Mouse (Mus musculus) heart, postnatal 0 days (tissue): ENCODE data around the gene Schip1. TPM values are rescaled to one million over a fixed set of nuclear protein-coding genes. Genes with fewer than 3 reads are reported as not detected.

Experiments
- ATAC-seq: fragments of 200-750 bp; cut with Nextera tagmentation; 2 replicates; pipeline ENCODE4 v1.8.0; 2017; ENCODE audit warnings: low read depth, moderate number of reproducible peaks, moderate library complexity; ENCODE audit not compliant: insufficient read depth
- DNase-seq: peaks from one replicate; pipeline ENCODE4 v3.0.0-alpha.2; 2016; ENCODE audit warnings: low spot score
- H3K27ac ChIP-seq: fragments of 300-500 bp; sonication (generic); 2 replicates; pipeline ENCODE4 v1.5.1; 2014; ENCODE audit warnings: low read depth, mild to moderate bottlenecking
- H3K27me3 ChIP-seq: fragments of 300-500 bp; sonication (generic); 2 replicates; pipeline ENCODE4 v1.6.1; 2014; ENCODE audit warnings: low read length, mixed read lengths; ENCODE audit not compliant: control insufficient read depth, insufficient read depth
- H3K36me3 ChIP-seq: fragments of 300-500 bp; sonication (generic); replicated peaks from 2 replicates; pipeline ENCODE4 v1.6.1; 2014; ENCODE audit warnings: low read length, mixed read lengths; ENCODE audit not compliant: control insufficient read depth, insufficient read depth
- H3K4me1 ChIP-seq: fragments of 300-500 bp; sonication (generic); 2 replicates; pipeline ENCODE4 v1.6.1; 2014; ENCODE audit warnings: antibody characterized with exemption; ENCODE audit not compliant: control insufficient read depth, insufficient read depth
- H3K4me2 ChIP-seq: fragments of 300-500 bp; sonication (generic); 2 replicates; pipeline ENCODE4 v1.6.1; 2014; ENCODE audit warnings: low read depth, mild to moderate bottlenecking, low read length, moderate library complexity
- H3K4me3 ChIP-seq: fragments of 300-500 bp; sonication (generic); 2 replicates; pipeline ENCODE4 v1.5.1; 2014; ENCODE audit warnings: low read depth, low read length
- H3K9ac ChIP-seq: fragments of 300-500 bp; sonication (generic); replicated peaks from 2 replicates; pipeline ENCODE4 v1.6.1; 2014; ENCODE audit warnings: low read depth, low read length, mixed read lengths
- H3K9me3 ChIP-seq: fragments of 300-500 bp; sonication (generic); replicated peaks from 2 replicates; pipeline ENCODE4 v1.6.1; 2016; ENCODE audit warnings: low read length; ENCODE audit not compliant: control insufficient read depth
- CTCF ChIP-seq: IDR thresholded peaks from 2 replicates; pipeline ENCODE4 v1.5.1; 2016; ENCODE audit warnings: antibody characterized with exemption, control low read depth, low read depth
- EP300 ChIP-seq: IDR thresholded peaks from 2 replicates; pipeline ENCODE4 v1.6.1; 2016; ENCODE audit warnings: antibody characterized with exemption, low read depth
- WGBS: fragments of 180-500 bp; shearing (Covaris S2); extraction: QIAGEN DNeasy Blood & Tissue Kit; methylation state at CpG from one replicate; pipeline ENCODE4 v1.1.7; 2014; 5-methylcytosine and 5-hydroxymethylcytosine counted together
- polyA plus RNA-seq: library from polyadenylated mRNA; unstranded; fragments of >200 nt; fragmentation: Nextera tagmentation; extraction: Ambion mirVana; gene quantifications from 2 replicates; pipeline ENCODE4 v1.2.1, GENCODE M21; 2015
- total RNA-seq: library from RNA; depleted of rRNA; stranded (reverse); fragments of >200 nt; gene quantifications from 2 replicates; pipeline ENCODE4 v1.2.3, GENCODE M21; 2014; ENCODE audit warnings: low replicate concordance

The Schip1 gene
- total and polyA plus RNA-seq, 2 experiments from 2014 or later, result 58.4 to 74.3 TPM

GRCm38 (mm10) chr3:68045475-68046416 is 18.9 kb upstream of the Schip1 start:
- no peak overlapping the region for H3K9ac ChIP-seq
- no peak overlapping the region for H3K27ac ChIP-seq
- peak; percentile 59 for DNase-seq
- 49% methylated on average over 9 of the region's 9 CpGs for WGBS
- no peak for ATAC-seq
- no peaks in the 10 kb centered on the region for H3K4me1 ChIP-seq
- H3K4me3 ChIP-seq, result no peak overlapping the region
- 0 out of 2 replicates have a peak, but pooled peaks cover 5% of the 10 kb centered on the region for H3K27me3 ChIP-seq
- no peak overlapping the region for H3K4me2 ChIP-seq
- H3K9me3 ChIP-seq, result no peaks in the 10 kb centered on the region
- H3K36me3 ChIP-seq, result no peaks in the 10 kb centered on the region
- TF ChIP-seq CTCF, result peak; percentile 85
- TF ChIP-seq EP300, result no peak

DNA sequence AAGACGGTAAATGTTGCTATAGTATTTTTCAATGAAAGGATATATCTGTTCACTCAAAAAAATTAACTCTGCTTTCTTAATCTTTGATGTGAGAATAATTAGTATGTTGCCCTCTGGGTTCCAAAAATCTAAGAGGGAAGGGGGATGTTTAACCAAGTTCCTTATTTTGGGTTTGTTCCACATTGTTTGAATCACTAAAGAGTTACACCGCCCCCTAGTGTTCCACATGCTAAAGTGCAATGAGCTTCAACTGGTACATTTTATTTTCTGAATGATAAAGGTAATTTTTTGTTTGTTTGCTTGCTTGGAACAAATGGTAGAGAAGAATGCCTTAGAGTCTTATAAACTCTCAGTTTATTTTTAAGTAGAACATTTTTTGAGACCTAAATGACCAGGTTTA is 11.1 kb upstream of the Schip1 start:
- peak; percentile 21 for DNase-seq
- WGBS, result 48% methylated on average over 2 of the region's 2 CpGs

GRCm38 (mm10) chr3:68055071-68055470 is 9.5 kb upstream of the Schip1 start:
- ATAC-seq, result no peak; the same call in 1 of the 2 replicates
- H3K27ac ChIP-seq, result no peak overlapping the region
- WGBS, result 20% methylated on average over 13 of the region's 13 CpGs
- peak overlapping the region; percentile 19 for H3K4me3 ChIP-seq
- H3K36me3 ChIP-seq, result no peaks in the 10 kb centered on the region
- H3K27me3 ChIP-seq, result no peaks in the 10 kb centered on the region
- H3K4me2 ChIP-seq, result peak overlapping the region; percentile 46
- DNase-seq, result no peak
- H3K4me1 ChIP-seq, result no peaks in the 10 kb centered on the region
- no peaks in the 10 kb centered on the region for H3K9me3 ChIP-seq
- no peak overlapping the region for H3K9ac ChIP-seq
- TF ChIP-seq EP300 (no peak), CTCF (no peak)

More for the DNA sequence above, 11.1 kb upstream of the Schip1 start:
- Histone ChIP-seq H3K4me3 (no peak overlapping the region), H3K36me3 (no peaks in the 10 kb centered on the region), H3K9ac (no peak overlapping the region), H3K9me3 (no peaks in the 10 kb centered on the region), H3K4me2 (no peak overlapping the region), H3K27me3 (no peaks in the 10 kb centered on the region), H3K27ac (no peak overlapping the region), H3K4me1 (no peaks in the 10 kb centered on the region)
- peak; percentile 58 for TF ChIP-seq CTCF
- TF ChIP-seq EP300, result no peak
- no peak for ATAC-seq

DNA sequence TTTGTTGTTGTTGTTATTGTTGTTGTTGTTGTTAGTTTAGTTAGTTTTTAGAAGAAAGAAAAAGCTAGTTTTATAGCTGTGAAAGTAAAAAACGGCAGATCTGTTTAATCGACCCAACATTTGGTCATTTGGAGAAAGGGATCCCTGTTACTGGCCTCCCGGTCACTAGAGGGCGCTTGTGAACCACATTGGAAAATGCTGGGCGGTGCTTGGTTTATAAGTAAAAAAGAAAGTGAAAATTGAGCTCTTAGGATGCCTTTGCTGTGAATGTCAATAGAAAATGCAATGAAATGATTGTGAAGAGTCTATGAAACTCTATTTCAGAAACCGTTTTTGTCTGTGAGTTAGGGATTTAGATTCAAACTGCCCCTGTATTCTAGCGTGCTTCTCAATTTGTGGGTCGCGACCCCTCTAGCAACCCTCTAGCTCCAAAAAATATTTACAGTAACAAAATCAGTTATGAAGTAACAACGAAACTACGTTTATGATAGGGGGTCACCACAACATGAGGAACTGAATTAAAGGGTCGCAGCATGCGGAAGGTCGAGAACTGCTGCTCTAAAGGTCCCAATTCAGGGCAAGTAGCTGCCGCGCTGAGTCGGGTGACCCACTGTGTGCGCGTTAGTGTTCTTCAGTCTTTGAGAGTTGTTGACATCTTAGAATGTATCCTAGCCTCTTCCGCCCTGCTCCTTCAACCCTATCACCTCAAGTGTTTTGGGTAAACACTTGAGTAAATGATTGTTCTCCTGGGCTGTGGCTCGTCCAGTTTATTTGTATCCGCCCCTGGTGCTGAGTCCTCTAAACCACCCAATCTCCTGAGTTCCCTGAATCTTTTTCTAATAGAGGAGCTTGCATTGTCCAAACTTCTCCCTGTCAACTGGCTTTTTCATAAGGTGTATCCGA is 8.0 kb upstream of the Schip1 start:
- no peak for ATAC-seq
- Histone ChIP-seq H3K9me3 (no peaks in the 10 kb centered on the region), H3K9ac (no peak overlapping the region), H3K36me3 (no peaks in the 10 kb centered on the region), H3K4me1 (no peaks in the 10 kb centered on the region), H3K4me2 (peak overlapping the region; percentile 51), H3K27ac (no peak overlapping the region), H3K27me3 (no peaks in the 10 kb centered on the region), H3K4me3 (peak overlapping the region; percentile 44)
- DNase-seq, result peak; percentile 77
- WGBS, result 45% methylated on average over 23 of the region's 23 CpGs
- TF ChIP-seq CTCF (peak; percentile 85), EP300 (no peak)

DNA sequence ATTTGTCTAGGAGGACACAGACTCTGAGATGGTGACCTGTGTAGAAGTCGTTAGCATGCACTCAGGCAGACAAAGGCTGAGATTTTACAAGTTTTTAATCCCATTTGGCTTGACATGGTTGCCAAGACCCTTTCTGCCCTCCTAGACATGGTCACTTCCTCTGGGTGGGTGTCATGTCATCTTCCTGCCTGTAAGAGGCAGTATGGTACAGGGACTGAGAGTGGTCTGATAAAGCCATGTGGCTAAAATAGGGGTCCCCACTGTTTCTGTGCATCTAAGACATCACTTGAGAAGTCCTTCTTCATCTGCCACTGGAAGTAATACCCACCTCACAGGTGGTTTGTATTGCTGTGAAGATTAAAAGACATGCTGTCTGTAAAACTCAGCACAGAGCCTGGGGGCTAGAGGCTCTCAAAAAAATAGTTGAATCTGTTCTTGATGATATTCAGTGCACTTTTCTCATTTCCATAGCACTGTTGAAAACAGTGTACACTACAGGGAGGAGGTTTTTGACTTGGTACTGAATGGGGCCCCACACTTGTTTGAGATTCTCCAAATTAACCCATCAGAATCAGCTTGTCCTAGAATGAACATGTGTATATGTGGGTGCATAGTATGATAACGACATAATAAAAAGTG is 5.3 kb upstream of the Schip1 start:
- no peak overlapping the region for H3K4me3 ChIP-seq
- no peaks in the 10 kb centered on the region for H3K4me1 ChIP-seq
- H3K36me3 ChIP-seq, result no peaks in the 10 kb centered on the region
- H3K27ac ChIP-seq, result no peak overlapping the region
- no peaks in the 10 kb centered on the region for H3K27me3 ChIP-seq
- no peak overlapping the region for H3K9ac ChIP-seq
- no peaks in the 10 kb centered on the region for H3K9me3 ChIP-seq
- ATAC-seq, result no peak
- TF ChIP-seq EP300 (no peak), CTCF (peak; percentile 80)
- no peak overlapping the region for H3K4me2 ChIP-seq
- 41% methylated on average over 2 of the region's 2 CpGs for WGBS
- DNase-seq, result no peak
